Mouse (Mus musculus) CH12.LX (cell line): ENCODE data around the gene Cx3cr1. TPM values are rescaled to one million over a fixed set of nuclear protein-coding genes. Genes with fewer than 3 reads are reported as not detected.

Source experiments
- DNase-seq: peaks from one replicate; pipeline ENCODE4 v3.0.0-alpha.2; 2013; ENCODE audit errors: extremely low read depth
- H3K27ac ChIP-seq: 2 replicates; pipeline ENCODE4 v1.5.1; 2012; ENCODE audit warnings: low read depth, mild to moderate bottlenecking, control low read depth, moderate library complexity; ENCODE audit not compliant: insufficient read depth
- H3K27me3 ChIP-seq: replicated peaks from 2 replicates; pipeline ENCODE3; 2012; ENCODE audit warnings: inconsistent platforms
- H3K36me3 ChIP-seq, 2 experiments: replicated peaks in 1 of 2; 2 replicates each; pipeline versions ENCODE3 to v1.6.1; 2012; ENCODE audit warnings: inconsistent platforms in 1 of 2, low read length in 1 of 2, mild to moderate bottlenecking in 1 of 2, mixed read lengths in 1 of 2, moderate library complexity in 1 of 2; ENCODE audit not compliant: control insufficient read depth in 1 of 2, insufficient read depth in 1 of 2
- H3K4me1 ChIP-seq, 2 experiments: 2 replicates each; pipeline ENCODE4 v1.6.1; 2012; ENCODE audit warnings: inconsistent platforms in 1 of 2, moderate library complexity in 1 of 2; ENCODE audit not compliant: insufficient read depth in 2 of 2, control insufficient read depth in 1 of 2
- H3K4me2 ChIP-seq: 2 replicates; pipeline ENCODE4 v1.6.1; 2012; ENCODE audit warnings: low read depth, mild to moderate bottlenecking, control low read depth; ENCODE audit not compliant: poor library complexity, insufficient read depth, severe bottlenecking
- H3K4me3 ChIP-seq, 3 experiments: fragments of 150-350 bp in 1 of 3; sonication (generic) in 1 of 3; replicated peaks in 1 of 3; 2 replicates each; pipeline versions ENCODE3 to v1.5.1; 2011 to 2012; ENCODE audit warnings: low read depth in 2 of 3, low read length in 2 of 3, mild to moderate bottlenecking in 2 of 3, moderate library complexity in 2 of 3, control low read depth in 1 of 3, improper control_type of control experiment in 1 of 3, inconsistent platforms in 1 of 3, mixed read lengths in 1 of 3; ENCODE audit not compliant: poor library complexity in 1 of 3
- H3K79me2 ChIP-seq: replicated peaks from 2 replicates; pipeline ENCODE4 v1.6.1; 2012; ENCODE audit warnings: mild to moderate bottlenecking, moderate library complexity; ENCODE audit not compliant: control insufficient read depth, poor library complexity, insufficient read depth, severe bottlenecking; ENCODE audit errors: extremely low read depth
- H3K9ac ChIP-seq: 2 replicates; pipeline ENCODE4 v1.6.1; 2012; ENCODE audit warnings: low read depth, mild to moderate bottlenecking, control low read depth, moderate library complexity; ENCODE audit not compliant: insufficient read depth
- H3K9me3 ChIP-seq: replicated peaks from 2 replicates; pipeline ENCODE3; 2012; ENCODE audit warnings: low read length, inconsistent platforms, mixed read lengths
- BHLHE40 ChIP-seq: IDR thresholded peaks from 2 replicates; pipeline ENCODE4 v1.6.1; 2011; ENCODE audit warnings: mild to moderate bottlenecking, low read depth, low read length, improper control_type of control experiment
- CHD1 ChIP-seq: IDR thresholded peaks from 2 replicates; pipeline ENCODE4 v1.6.1; 2012; ENCODE audit warnings: low read depth, low read length, improper control_type of control experiment, inconsistent platforms
- CHD2 ChIP-seq: IDR thresholded peaks from 2 replicates; pipeline ENCODE4 v1.6.1; 2011; ENCODE audit warnings: low read length, improper control_type of control experiment
- CTCF ChIP-seq, 2 experiments: IDR thresholded peaks in 1 of 2; conservative IDR thresholded peaks in 1 of 2; 2 replicates each; pipeline ENCODE4 v1.5.1; 2011 to 2012; ENCODE audit warnings: low read depth in 2 of 2, low read length in 2 of 2, improper control_type of control experiment in 1 of 2, inconsistent platforms in 1 of 2, mild to moderate bottlenecking in 1 of 2, moderate library complexity in 1 of 2
- E2F4 ChIP-seq: IDR thresholded peaks from 2 replicates; pipeline ENCODE4 v1.6.1; 2011; ENCODE audit warnings: low read depth, low read length, improper control_type of control experiment; ENCODE audit not compliant: insufficient replicate concordance
- ELF1 ChIP-seq: IDR thresholded peaks from 2 replicates; pipeline ENCODE4 v1.6.1; 2014; ENCODE audit warnings: low read depth, mild to moderate bottlenecking, inconsistent platforms, low read length, improper control_type of control experiment
- EP300 ChIP-seq: IDR thresholded peaks from 2 replicates; pipeline ENCODE4 v1.6.1; 2011; ENCODE audit warnings: low read length, improper control_type of control experiment
- ETS1 ChIP-seq: conservative IDR thresholded peaks from 2 replicates; pipeline ENCODE4 v1.6.1; 2012; ENCODE audit warnings: low read depth, mild to moderate bottlenecking, inconsistent platforms, low read length, improper control_type of control experiment, moderate library complexity
- GABPA ChIP-seq: IDR thresholded peaks from 2 replicates; pipeline ENCODE4 v1.6.1; 2012; ENCODE audit warnings: low read depth, low read length, improper control_type of control experiment, inconsistent platforms; ENCODE audit not compliant: insufficient replicate concordance
- HCFC1 ChIP-seq: IDR thresholded peaks from 2 replicates; pipeline ENCODE4 v1.6.1; 2012; ENCODE audit warnings: low read depth, mild to moderate bottlenecking, inconsistent platforms, low read length, improper control_type of control experiment
- JUND ChIP-seq: conservative IDR thresholded peaks from 2 replicates; pipeline ENCODE4 v1.6.1; 2011; ENCODE audit warnings: low read depth, low read length, improper control_type of control experiment
- KAT2A ChIP-seq: IDR thresholded peaks from 2 replicates; pipeline ENCODE4 v1.6.1; 2012; ENCODE audit warnings: low read length, improper control_type of control experiment, inconsistent platforms; ENCODE audit not compliant: insufficient replicate concordance
- MAFK ChIP-seq: IDR thresholded peaks from 2 replicates; pipeline ENCODE4 v1.6.1; 2011; ENCODE audit warnings: low read length, improper control_type of control experiment; ENCODE audit not compliant: insufficient replicate concordance
- MAX ChIP-seq: IDR thresholded peaks from 2 replicates; pipeline ENCODE4 v1.6.1; 2011; ENCODE audit warnings: low read length, improper control_type of control experiment
- MEF2A ChIP-seq: IDR thresholded peaks from 2 replicates; pipeline ENCODE4 v1.6.1; 2014; ENCODE audit warnings: low read depth, mild to moderate bottlenecking, inconsistent platforms, low read length, improper control_type of control experiment, borderline replicate concordance
- NRF1 ChIP-seq: IDR thresholded peaks from 2 replicates; pipeline ENCODE4 v1.6.1; 2014; ENCODE audit warnings: low read depth, mild to moderate bottlenecking, inconsistent platforms, low read length, improper control_type of control experiment, moderate library complexity
- RCOR1 ChIP-seq: conservative IDR thresholded peaks from 2 replicates; pipeline ENCODE4 v1.6.1; 2012; ENCODE audit warnings: low read depth, mild to moderate bottlenecking, inconsistent platforms, low read length, improper control_type of control experiment
- SIN3A ChIP-seq: IDR thresholded peaks from 2 replicates; pipeline ENCODE4 v1.6.1; 2012; ENCODE audit warnings: low read length, improper control_type of control experiment, inconsistent platforms
- SMC3 ChIP-seq: IDR thresholded peaks from 2 replicates; pipeline ENCODE4 v1.6.1; 2011; ENCODE audit warnings: low read depth, low read length, improper control_type of control experiment
- TBP ChIP-seq: conservative IDR thresholded peaks from 2 replicates; pipeline ENCODE4 v1.6.1; 2011; ENCODE audit warnings: low read depth, low read length, improper control_type of control experiment
- TCF12 ChIP-seq: IDR thresholded peaks from 2 replicates; pipeline ENCODE4 v1.6.1; 2014; ENCODE audit warnings: low read depth, mild to moderate bottlenecking, inconsistent platforms, low read length, improper control_type of control experiment
- UBTF ChIP-seq: IDR thresholded peaks from 2 replicates; pipeline ENCODE4 v1.6.1; 2012; ENCODE audit warnings: low read depth, mild to moderate bottlenecking, inconsistent platforms, low read length, improper control_type of control experiment, moderate library complexity
- USF1 ChIP-seq: IDR thresholded peaks from 2 replicates; pipeline ENCODE4 v1.6.1; 2014; ENCODE audit warnings: low read depth, mild to moderate bottlenecking, inconsistent platforms, low read length, improper control_type of control experiment
- ZC3H11A ChIP-seq: IDR thresholded peaks from 2 replicates; pipeline ENCODE4 v1.6.1; 2012; ENCODE audit warnings: low read depth, mild to moderate bottlenecking, inconsistent platforms, low read length, improper control_type of control experiment
- ZKSCAN1 ChIP-seq: IDR thresholded peaks from 2 replicates; pipeline ENCODE4 v1.6.1; 2012; ENCODE audit warnings: low read depth, inconsistent platforms, low read length, improper control_type of control experiment, borderline replicate concordance
- dilution Hi-C: fragments of 300-500 bp; cut with MboI; formaldehyde crosslinking; loops from 2 replicates; pipeline ENCODE4 v1.14.3; 2020; ENCODE audit warnings: low sequenced_read_pairs; ENCODE audit not compliant: extremely low pct_unique_long_range_greater_than_20kb, extremely low pct_ligation_motif_present
- in situ Hi-C: fragments of 300-500 bp; cut with MboI; formaldehyde crosslinking; loops from 3 replicates; pipeline ENCODE4 v1.14.3; 2019; ENCODE audit warnings: low sequenced_read_pairs, low pct_ligation_motif_present, low pct_unique_long_range_greater_than_20kb, mixed read lengths
- polyA plus RNA-seq: library from polyadenylated mRNA; unstranded; fragments of >175 nt; gene quantifications from 2 replicates; pipeline ENCODE4 v1.2.1, GENCODE M21; 2012; ENCODE audit warnings: low read depth; ENCODE audit not compliant: insufficient read length
- total RNA-seq, 2 experiments: library from RNA; depleted of rRNA; stranded (reverse); fragments of 300-350 nt in 1 of 2; fragments of >200 nt in 1 of 2; gene quantifications; 2 replicates each; pipeline ENCODE4 v1.2.3; 2012 to 2014

The Cx3cr1 gene
- total RNA-seq (2012; rRNA removed) (not detected in 2 replicates), total RNA-seq (2014; rRNA removed) (not detected in 2 replicates), polyA plus RNA-seq (0.06 and 0.08 TPM in 2 replicates)

DNA sequence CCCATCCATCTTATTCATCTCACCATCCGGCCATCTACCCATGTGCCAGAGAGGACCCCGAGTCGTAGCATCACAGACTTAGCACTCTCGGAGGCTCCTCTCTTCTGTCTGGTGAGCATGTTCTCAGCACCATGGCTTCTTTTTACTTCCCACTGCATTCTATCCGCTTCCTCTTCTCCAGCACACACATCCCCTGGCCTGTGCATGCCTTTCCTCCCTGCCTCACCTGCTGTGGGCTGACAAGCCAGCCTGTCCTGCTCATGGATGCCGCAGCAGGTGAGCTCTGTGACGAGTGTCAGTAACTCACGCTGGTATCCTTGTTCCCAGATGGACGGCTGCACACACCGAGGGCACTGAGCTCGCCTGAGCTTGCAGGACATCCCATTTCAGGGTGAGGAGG lies at the start of gene Cx3cr1:
Gene Cx3cr1 (minus strand): TSS at position 101 of the 400 bp plus-strand sequence.
- no peak within 1 kb of the TSS for H3K9ac ChIP-seq

DNA sequence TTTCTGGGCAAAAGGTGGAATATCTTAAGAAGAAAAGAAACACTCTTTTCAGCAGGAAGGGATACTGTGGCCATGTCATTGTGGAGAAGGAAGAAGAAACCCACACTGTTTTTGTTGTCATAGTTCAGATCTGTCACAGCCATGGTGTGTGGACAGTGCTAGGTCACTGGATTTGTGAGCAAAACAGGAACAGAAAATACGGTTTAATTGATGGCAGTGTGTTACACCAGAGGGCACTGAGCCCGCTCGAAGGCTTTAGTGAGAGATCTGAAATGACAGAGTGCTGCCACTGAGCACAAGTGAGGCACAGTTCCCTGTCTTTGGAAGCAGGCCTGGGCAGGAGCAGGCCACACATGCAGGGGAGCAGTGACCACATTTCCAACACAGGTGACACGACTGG lies 48.5 kb upstream of the Cx3cr1 start:
- no peak for DNase-seq
- H3K79me2 ChIP-seq: no peaks in the 10 kb centered on the region; the same call in 1 of the 2 replicates
- TF ChIP-seq MAX (no peak), UBTF (no peak), CHD2 (no peak), ETS1 (no peak), ELF1 (no peak), SMC3 (no peak), KAT2A (no peak), E2F4 (no peak), BHLHE40 (no peak), MAFK (no peak), EP300 (no peak), RCOR1 (no peak)
- TF ChIP-seq, all 38 proteins: peak for 0
- H3K27me3 ChIP-seq: no peaks in the 10 kb centered on the region
- peaks cover 48 to 61% of the 10 kb centered on the region in 2 experiments for H3K36me3 ChIP-seq
- in situ Hi-C loops (no loop called here), dilution Hi-C loops (no loop called here)
- no peak overlapping the region for H3K9ac ChIP-seq
- no peak overlapping the region for H3K27ac ChIP-seq
- H3K9me3 ChIP-seq: no peaks in the 10 kb centered on the region
- no peak overlapping the region for H3K4me2 ChIP-seq
- H3K4me1 ChIP-seq: peaks cover 12 to 41% of the 10 kb centered on the region in 2 experiments
- no peak overlapping the region for H3K4me3 ChIP-seq

More for the DNA sequence above, at the start of gene Cx3cr1:
- no peaks in the 10 kb centered on the region for H3K36me3 ChIP-seq
- no peak within 1 kb of the TSS for H3K27ac ChIP-seq
- TF ChIP-seq GABPA (no peak), HCFC1 (no peak), NRF1 (no peak), ELF1 (no peak), ETS1 (no peak), MAX (no peak), UBTF (no peak), CTCF (conservative IDR thresholded peaks at IDR 0.05 in 1 of 2, IDR thresholded peaks at IDR 0.05 in 1 of 2; ENCODE audit: low read depth in 2 of 2, low read length in 2 of 2) (no peak), EP300 (no peak), TCF12 (no peak), ZKSCAN1 (no peak), USF1 (no peak), CHD1 (no peak), TBP (no peak), MEF2A (no peak), JUND (no peak), SIN3A (no peak), ZC3H11A (no peak)
- TF ChIP-seq, all 38 proteins: peak for 0
- H3K27me3 ChIP-seq: peaks cover 13% of the 10 kb centered on the region
- no peaks in the 10 kb centered on the region for H3K79me2 ChIP-seq
- H3K4me2 ChIP-seq: no peak within 1 kb of the TSS
- DNase-seq: no peak
- in situ Hi-C loops: loop anchor here (5.0 kb wide), 1 partner anchor 42 kb away; no protein-coding TSS in a partner anchor
- H3K4me3 ChIP-seq: no peak within 1 kb of the TSS
- H3K4me1 ChIP-seq: peaks cover 0 to 7% of the 10 kb centered on the region in 2 experiments; a peak in 2 of 4 replicates
- dilution Hi-C loops: no loop called here
- H3K9me3 ChIP-seq: no peaks in the 10 kb centered on the region
